Mouse (Mus musculus) CD4-positive, CD25-positive, alpha-beta regulatory T cell, adult 2 months (primary cell): ENCODE data around the gene Cd302.

Experiments used
- DNase-seq: peaks from one replicate; pipeline ENCODE4 v3.0.0-alpha.2; 2012; ENCODE audit warnings: low read depth, low spot score

Cd302 gene

GRCm38 (mm10) chr2:60284467-60284821 lies at the start of gene Cd302:
Gene Cd302 (minus strand): TSS chr2:60284488.
- DNase-seq, result no peak

DNA sequence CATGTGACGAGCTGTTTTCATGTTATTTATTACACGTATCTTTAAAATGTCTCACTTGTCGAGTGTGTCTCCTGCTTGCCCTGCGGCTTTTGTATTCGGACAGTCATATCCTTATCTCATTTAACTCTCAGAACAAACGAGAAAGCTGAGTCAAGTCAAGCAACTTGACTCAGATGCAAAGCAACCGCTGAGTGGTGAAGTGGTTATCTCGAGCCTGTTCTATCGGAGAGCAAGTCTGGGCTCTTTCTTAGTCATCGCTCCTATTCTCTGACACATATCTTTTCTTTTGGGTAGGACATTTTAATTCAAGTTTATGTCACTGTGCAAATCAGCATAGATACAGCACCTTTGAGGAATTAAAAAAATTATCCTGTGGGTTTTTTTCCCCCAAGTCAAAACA lies 44.4 kb upstream of the Cd302 start:
- DNase-seq, result peak; percentile 8

DNA sequence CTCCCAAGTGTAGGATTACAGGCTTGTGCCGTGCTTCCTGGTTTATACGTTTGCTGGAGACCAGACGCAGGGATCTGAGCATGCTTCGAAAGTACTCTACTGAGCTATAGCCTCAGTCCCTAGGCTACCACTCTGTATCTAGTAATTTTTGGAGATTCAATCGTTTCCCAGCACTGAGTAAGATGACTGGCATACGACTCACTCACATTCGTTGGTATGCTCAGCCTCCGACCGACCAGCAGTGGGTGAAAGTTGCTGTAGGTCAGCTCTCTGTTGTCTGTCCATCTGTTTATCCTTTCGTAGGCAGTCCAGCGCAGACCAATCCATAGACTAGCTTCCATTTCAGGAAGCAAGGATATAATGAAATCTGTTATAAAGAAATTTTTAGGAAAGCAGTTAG lies 43.3 kb upstream of the Cd302 start:
- no peak for DNase-seq

DNA sequence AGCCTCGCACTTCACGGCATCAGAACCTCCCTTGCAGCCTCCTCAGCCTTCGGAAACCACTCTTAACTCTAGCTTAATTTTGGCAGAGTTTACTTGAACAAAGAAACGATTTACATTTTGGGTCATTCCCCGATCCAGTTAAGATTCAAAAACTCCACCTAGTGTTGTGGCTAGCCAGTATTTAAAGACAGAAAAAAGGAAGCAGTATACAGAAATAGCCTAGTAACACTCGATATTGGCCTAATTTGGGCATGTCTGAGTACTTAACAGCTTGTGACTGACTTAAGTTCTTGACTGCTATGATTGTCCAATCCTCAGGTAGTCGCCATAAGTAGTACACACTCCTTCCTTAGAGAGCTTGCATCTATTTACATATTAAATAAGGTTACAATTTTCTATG lies 42.7 kb upstream of the Cd302 start:
- DNase-seq, result no peak

- DNase-seq, result peak; percentile 65
Observed at GRCm38 (mm10) chr2:60323411-60323810, 39.1 kb upstream of the Cd302 start.

DNA sequence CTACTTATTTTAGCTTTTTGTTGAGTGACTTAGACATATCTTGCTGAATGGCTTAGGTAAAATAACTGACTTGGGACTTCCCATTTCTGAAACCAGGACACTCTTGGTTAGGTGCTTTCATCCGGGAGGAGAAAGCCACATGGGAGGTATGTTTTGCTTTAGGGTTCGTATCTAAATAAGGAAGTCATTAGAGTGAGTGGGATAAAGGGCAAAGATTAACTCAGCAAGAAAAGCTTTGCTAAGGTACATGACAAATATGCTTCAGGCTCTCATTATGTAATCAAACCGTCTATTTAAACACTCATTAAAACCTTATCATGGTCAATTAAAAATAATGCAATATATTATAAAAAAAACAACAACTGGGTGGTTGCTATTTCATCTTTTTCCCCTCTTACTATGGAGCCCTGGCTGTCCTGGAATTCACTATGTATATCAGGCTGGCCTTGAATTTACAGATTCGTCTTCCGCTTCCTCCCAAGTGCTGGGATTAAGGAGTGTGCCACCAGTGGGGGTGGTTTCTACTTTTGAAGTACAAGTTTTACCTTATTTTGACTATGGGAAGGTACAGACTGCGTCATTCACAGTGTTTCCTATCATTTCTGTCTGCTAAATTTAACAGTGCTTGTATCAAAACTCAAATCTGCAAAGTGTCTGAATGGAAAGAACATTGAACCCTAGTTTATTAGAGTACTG lies 37.9 kb upstream of the Cd302 start:
- DNase-seq, result no peak

DNA sequence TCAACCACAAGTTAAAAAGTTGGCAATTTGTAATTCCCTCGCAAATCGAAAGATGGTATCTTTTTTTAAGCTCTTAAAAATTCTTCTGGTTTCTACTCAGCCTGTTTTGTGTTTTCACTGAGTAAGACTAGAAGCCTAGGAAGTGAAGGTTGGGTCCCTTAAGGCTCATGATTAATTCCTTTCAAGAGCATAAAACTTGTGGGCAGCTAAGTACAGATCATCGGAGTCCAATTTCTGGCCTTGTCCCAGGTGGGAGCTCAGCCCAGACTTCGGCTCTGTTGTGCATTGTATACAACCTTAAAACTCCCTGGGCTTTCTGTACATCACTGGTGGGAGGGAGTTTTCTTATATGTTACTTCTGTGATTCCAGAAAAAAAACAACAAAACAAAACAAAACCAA lies 19.5 kb upstream of the Cd302 start:
- no peak for DNase-seq

- DNase-seq, result no peak
Observed at GRCm38 (mm10) chr2:60299323-60299722, 15.0 kb upstream of the Cd302 start.

DNA sequence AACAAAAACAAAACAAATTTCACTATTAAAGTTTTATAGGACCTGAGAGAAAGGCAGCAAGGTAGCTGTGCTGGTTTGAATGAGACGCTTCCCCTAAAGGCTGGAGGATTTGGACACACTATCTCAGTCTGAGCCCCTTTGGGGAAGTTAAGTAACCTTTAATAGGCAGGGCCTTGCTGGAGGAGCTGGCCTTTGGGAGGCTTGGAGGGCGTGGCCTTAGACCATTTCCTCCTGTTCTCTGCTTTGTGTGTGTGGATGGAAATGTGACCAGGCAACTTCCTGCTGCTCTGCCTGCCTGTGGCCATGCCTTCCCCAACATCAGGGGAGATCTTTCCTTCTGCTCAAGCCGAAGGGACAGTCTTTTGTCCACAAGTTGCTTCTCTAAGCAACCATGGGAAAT lies 14.0 kb upstream of the Cd302 start:
- no peak for DNase-seq

- DNase-seq, result no peak
Observed at GRCm38 (mm10) chr2:60291381-60291780, 7.1 kb upstream of the Cd302 start.

DNA sequence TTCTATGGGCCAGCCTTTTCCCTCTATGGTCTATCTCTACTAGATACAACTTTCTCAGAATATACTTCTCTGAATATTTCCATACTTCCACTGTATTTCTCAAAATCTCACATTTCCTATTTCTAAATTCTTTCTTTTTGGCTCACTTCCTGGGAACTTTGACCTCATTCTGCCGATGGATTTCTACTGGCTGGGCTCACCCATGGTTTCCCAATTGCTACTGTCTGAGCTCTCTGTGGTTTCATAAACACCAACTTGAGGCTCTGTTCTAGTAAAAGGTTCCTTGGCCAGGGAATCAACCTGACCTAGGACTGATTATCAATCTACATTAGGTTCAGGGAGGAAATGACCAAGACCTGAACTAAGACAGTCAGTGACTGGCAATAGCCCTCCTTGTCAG lies 5.2 kb upstream of the Cd302 start:
- no peak for DNase-seq

DNA sequence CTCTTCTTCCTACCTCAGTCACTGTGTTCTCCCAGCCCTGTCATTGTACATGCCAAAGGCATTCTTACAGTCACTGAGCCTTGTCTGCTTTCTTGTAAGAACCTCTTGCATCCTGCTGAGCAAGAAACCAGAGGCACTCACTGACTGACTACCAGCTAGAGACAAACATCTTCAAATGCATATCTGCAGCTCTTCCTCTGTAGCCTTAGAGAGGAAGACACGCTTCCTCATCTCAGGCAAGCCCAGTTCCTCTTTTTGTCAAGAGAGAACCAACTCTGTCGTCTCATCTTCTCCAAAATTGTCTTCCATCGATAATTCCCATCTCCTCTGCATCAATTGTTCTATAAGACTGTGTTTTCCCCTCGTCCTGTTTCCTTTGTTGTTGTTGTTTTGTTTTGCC lies 4.3 kb upstream of the Cd302 start:
- DNase-seq, result no peak

DNA sequence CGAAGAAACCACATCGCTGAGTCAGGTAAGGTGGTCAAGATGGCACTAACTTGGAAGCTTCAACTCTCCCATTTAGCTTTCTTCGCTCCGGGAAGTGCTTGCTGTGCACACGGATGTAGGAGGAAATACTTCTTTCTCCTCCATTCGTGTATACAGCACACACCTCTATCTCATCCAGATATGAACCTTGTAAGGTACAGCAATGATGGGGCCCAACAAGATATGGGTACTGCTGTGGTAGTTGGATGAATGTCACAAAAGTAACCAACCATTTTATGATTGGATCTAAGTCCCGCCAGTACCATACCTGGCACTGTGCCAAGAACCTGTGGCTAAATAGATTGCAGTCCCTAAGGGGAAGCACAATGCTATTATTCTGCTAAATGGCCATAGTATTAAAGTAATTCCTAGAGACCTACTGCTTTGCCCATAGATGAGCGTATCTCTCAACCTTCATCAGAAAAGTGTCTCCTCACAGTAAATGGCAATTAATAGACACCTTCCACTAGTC lies 874 bp upstream of the Cd302 start:
- DNase-seq, result no peak

GRCm38 (mm10) chr2:60283751-60284466 lies 379 bp downstream of the Cd302 start:
- DNase-seq, result peak; percentile 48

- DNase-seq, result no peak
Observed at GRCm38 (mm10) chr2:60283208-60283750, 1.0 kb downstream of the Cd302 start.

- no peak for DNase-seq
Observed at GRCm38 (mm10) chr2:60282625-60283024, 1.7 kb downstream of the Cd302 start.

DNA sequence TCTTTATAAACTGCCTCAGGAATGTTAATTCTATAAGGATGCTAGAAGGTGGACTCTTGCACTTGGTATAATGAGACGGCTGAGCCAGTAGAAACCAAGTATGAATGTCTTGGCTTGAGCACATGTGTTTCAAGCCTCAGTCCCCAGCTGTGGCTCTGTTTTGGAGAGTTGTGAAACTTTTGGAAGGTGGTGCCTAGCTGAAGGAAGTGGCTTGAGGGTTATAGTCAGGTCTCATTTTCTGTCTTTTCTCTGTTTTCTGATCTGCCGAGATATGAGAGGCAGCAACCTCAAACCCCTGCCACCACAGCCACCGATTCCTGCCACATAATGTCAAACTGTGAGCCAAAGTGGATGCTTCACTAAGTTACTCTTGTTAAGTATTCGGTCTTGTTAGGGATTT lies 5.7 kb downstream of the Cd302 start:
- no peak for DNase-seq

GRCm38 (mm10) chr2:60269856-60270479 lies 14.3 kb downstream of the Cd302 start:
- no peak for DNase-seq

- DNase-seq, result no peak
Observed at GRCm38 (mm10) chr2:60267567-60267966, 16.7 kb downstream of the Cd302 start.

DNA sequence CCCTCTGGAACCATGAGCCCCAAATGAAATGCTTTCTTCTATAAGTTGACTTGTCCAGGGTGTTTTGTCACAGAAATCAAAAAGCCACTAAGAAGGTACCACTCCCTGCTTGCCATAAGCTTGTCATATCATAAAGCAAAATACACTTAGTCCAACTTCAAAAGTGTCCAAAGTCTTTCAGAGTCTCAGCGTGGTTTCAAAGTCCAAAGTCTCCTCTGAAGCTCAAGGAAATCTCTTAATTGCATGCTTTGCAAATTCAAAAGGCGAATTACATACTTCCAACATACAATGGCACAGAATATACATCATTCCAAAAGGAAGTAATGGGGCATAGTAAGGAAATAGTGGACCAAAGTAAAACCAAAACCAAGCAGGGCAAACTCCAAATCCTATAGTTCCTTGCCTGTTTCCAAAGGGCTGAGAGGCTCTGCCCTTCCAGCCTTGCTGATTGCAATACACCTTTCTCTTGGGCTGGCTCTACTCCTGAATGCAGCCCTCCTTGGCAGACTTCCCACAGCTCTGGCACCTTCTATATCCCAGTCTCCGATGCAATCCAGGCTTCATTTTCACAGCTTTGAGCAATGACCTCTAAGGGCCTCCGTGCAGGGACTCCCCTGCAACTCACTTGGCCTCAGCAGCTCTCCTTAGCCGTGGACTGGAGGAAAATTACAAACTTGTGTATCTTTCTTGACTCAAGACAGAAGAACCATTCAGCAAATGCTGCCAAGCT lies 23.5 kb downstream of the Cd302 start:
- no peak for DNase-seq

- DNase-seq, result no peak
Observed at GRCm38 (mm10) chr2:60259186-60259585, 25.1 kb downstream of the Cd302 start.

- DNase-seq, result no peak
Observed at GRCm38 (mm10) chr2:60256751-60257150, 27.5 kb downstream of the Cd302 start.
